Mouse (Mus musculus): ENCODE measurements around the gene Gnai3. TPM values are rescaled to one million over a fixed set of nuclear protein-coding genes. Genes with fewer than 3 reads are reported as not detected.
A peak's percentile ranks its signal among the peaks of the same experiment; 100 is the strongest.

Gene Gnai3
- polyA plus RNA-seq, 1 experiment: 31.0 TPM

DNA sequence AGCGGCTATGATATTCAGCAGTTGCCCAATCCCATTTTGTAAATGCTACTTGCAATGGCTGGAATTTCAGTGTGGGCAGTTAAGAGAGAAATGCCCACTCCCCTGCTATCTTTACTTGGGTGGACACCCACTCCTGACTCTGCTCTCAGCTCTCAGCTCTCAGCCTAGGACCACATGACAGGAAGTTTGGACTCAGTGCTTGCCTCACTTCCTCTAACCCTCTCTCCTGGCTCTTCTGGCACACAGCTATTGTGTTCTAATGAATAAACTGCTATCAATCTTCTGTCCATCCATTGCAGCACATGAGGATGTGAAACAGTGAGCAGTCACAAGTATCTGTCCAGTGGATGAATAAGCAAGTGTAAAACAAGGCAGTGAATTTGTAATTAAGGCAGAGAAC lies 13.5 kb downstream of the Gnai3 start:
- WGBS: 39% methylated on average over 1 of the region's 1 CpGs
- no peak for DNase-seq
- Histone ChIP-seq H3K27ac (ENCODE audit: insufficient read depth, low read depth, low read length) (no peak overlapping the region), H3K4me3 (ENCODE audit: insufficient read depth, low read depth, low read length) (no peak overlapping the region), H3K36me3 (ENCODE audit: control insufficient read depth, insufficient read depth, low read length) (no peaks in the 10 kb centered on the region; the same call in 1 of the 2 replicates), H3K27me3 (replicated peaks; ENCODE audit: control insufficient read depth, insufficient read depth, low read length) (no peaks in the 10 kb centered on the region), H3K4me1 (ENCODE audit: control insufficient read depth, insufficient read depth, low read length) (peaks cover 11% of the 10 kb centered on the region)
- TF ChIP-seq CTCF (conservative IDR thresholded peaks at IDR 0.05; ENCODE audit: insufficient read depth, insufficient read length, low read depth, low read length) (no peak), POLR2A (IDR thresholded peaks at IDR 0.05; ENCODE audit: low read depth, low read length) (no peak)

DNA sequence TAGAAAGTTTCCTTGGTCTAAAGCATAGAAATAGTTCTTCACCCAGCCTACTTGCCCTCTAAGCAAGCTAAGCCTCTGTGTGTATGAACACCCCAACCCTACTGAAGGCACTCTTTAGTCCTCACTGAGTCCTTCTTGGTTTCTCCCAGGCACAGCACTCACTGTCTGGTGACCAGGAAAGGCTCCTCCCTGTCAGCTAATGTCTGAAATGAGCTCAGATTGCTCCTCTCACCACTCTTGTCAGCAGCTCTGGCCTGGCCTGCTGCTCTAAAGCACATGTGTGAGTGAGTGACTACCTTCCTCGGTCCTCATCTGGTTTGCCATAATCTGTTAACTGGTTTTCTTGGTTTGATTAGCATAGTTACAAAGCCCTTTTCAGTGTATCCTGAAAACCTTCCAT lies 14.1 kb downstream of the Gnai3 start:
- Histone ChIP-seq H3K27ac (ENCODE audit: insufficient read depth, low read depth, low read length) (no peak overlapping the region), H3K4me3 (ENCODE audit: insufficient read depth, low read depth, low read length) (no peak overlapping the region), H3K4me1 (ENCODE audit: control insufficient read depth, insufficient read depth, low read length) (peaks cover 11% of the 10 kb centered on the region), H3K27me3 (replicated peaks; ENCODE audit: control insufficient read depth, insufficient read depth, low read length) (no peaks in the 10 kb centered on the region), H3K36me3 (ENCODE audit: control insufficient read depth, insufficient read depth, low read length) (no peaks in the 10 kb centered on the region; the same call in 1 of the 2 replicates)
- no peak for DNase-seq
- 59% methylated on average over 1 of the region's 1 CpGs for WGBS
- no peak for TF ChIP-seq POLR2A (IDR thresholded peaks at IDR 0.05; ENCODE audit: low read depth, low read length)
- TF ChIP-seq CTCF (conservative IDR thresholded peaks at IDR 0.05; ENCODE audit: insufficient read depth, insufficient read length, low read depth, low read length): no peak

DNA sequence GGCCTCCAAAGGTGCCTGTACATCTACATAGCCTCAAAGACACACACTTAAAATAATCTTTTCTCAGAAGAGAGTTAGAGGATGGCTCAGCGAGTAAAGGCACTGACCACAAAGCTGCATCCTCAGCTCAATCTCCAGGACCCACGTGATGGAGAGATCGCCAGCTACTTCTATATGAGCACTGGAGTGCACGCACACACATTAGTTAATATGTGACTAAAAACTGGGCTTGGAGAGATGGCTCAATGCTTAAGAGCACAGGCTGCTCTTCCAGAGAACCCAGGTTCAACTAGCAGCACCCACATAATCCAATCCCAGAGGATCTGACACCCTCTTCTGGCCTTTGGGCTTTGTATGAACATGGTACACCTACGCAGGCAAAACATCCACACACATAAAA lies 14.7 kb downstream of the Gnai3 start:
- peak; percentile 55 for DNase-seq
- H3K4me1 ChIP-seq (ENCODE audit: control insufficient read depth, insufficient read depth, low read length): peaks cover 11% of the 10 kb centered on the region
- no peaks in the 10 kb centered on the region; the same call in 1 of the 2 replicates for H3K36me3 ChIP-seq (ENCODE audit: control insufficient read depth, insufficient read depth, low read length)
- WGBS: 47% methylated on average over 5 of the region's 5 CpGs
- H3K27me3 ChIP-seq (replicated peaks; ENCODE audit: control insufficient read depth, insufficient read depth, low read length): no peaks in the 10 kb centered on the region
- no peak overlapping the region for H3K27ac ChIP-seq (ENCODE audit: insufficient read depth, low read depth, low read length)
- H3K4me3 ChIP-seq (ENCODE audit: insufficient read depth, low read depth, low read length): no peak overlapping the region
- TF ChIP-seq POLR2A (IDR thresholded peaks at IDR 0.05; ENCODE audit: low read depth, low read length): no peak
- TF ChIP-seq CTCF (conservative IDR thresholded peaks at IDR 0.05; ENCODE audit: insufficient read depth, insufficient read length, low read depth, low read length): no peak

DNA sequence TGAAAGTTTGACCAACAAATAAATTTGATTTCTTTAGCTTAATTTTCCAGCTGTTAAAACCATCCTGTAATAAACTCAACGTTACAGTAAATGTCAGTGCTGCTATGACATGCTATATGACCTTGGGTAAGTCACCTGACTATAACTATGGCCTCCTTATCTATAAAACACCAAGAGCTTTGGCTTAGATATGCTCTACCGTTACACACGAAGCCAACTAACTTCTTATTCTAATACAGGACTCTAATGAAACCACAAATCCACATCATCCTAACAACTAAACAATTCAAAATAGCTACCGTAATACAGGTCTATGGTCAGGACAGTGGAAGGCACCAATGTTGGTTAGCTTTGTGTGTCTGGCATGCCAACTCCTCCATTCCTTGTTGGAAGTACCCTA lies 16.1 kb downstream of the Gnai3 start:
- no peak overlapping the region for H3K4me3 ChIP-seq (ENCODE audit: insufficient read depth, low read depth, low read length)
- TF ChIP-seq POLR2A (IDR thresholded peaks at IDR 0.05; ENCODE audit: low read depth, low read length) (no peak), CTCF (conservative IDR thresholded peaks at IDR 0.05; ENCODE audit: insufficient read depth, insufficient read length, low read depth, low read length) (no peak)
- no peak overlapping the region for H3K27ac ChIP-seq (ENCODE audit: insufficient read depth, low read depth, low read length)
- H3K27me3 ChIP-seq (replicated peaks; ENCODE audit: control insufficient read depth, insufficient read depth, low read length): no peaks in the 10 kb centered on the region
- H3K4me1 ChIP-seq (ENCODE audit: control insufficient read depth, insufficient read depth, low read length): peaks cover 11% of the 10 kb centered on the region
- no peak for DNase-seq
- H3K36me3 ChIP-seq (ENCODE audit: control insufficient read depth, insufficient read depth, low read length): no peaks in the 10 kb centered on the region; the same call in 1 of the 2 replicates
- 83% methylated on average over 4 of the region's 4 CpGs for WGBS

DNA sequence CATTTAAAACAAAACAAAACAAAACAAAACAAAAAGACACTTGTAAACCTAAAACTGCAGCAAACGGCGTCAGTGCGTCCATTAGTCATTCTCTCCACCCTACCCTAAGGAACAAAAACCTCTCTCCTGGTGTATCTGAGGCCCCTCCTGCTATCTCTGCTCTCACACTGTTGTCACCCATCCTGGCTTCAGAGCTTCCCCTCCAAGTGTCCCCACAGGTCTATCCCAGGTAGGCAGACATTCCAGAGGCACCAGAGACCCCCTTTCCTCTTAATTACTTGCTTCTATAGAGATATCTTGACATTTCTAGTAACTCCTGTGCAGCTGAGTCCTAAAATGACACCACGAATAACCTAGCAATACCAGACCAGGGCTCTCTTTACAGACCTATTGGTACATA lies 16.6 kb downstream of the Gnai3 start:
- WGBS: 81% methylated on average over 4 of the region's 4 CpGs
- no peak for DNase-seq
- TF ChIP-seq CTCF (conservative IDR thresholded peaks at IDR 0.05; ENCODE audit: insufficient read depth, insufficient read length, low read depth, low read length): no peak
- TF ChIP-seq POLR2A (IDR thresholded peaks at IDR 0.05; ENCODE audit: low read depth, low read length): no peak
- H3K4me1 ChIP-seq (ENCODE audit: control insufficient read depth, insufficient read depth, low read length): peaks cover 11% of the 10 kb centered on the region
- no peak overlapping the region for H3K27ac ChIP-seq (ENCODE audit: insufficient read depth, low read depth, low read length)
- no peak overlapping the region for H3K4me3 ChIP-seq (ENCODE audit: insufficient read depth, low read depth, low read length)
- H3K27me3 ChIP-seq (replicated peaks; ENCODE audit: control insufficient read depth, insufficient read depth, low read length): no peaks in the 10 kb centered on the region
- H3K36me3 ChIP-seq (ENCODE audit: control insufficient read depth, insufficient read depth, low read length): no peaks in the 10 kb centered on the region; the same call in 1 of the 2 replicates

DNA sequence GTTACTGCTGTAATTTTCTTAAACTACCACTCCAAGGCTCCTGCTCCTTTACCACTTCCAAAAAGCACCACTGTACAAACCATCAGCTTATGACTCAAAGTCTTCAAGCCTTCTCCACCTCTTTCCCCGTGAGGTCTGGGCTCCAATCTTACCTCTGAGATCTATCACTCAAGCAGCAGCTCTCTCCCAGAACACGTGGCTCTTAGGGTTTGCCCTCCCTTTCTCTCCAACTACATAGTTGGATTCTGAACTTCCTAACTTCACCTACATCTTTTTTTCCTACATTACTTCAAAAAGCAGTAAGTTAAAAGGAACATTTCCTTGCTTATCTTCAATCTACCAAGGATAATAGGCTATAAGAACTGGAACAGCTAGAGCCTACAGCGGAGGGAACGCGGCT lies 17.4 kb downstream of the Gnai3 start:
- peaks cover 11% of the 10 kb centered on the region for H3K4me1 ChIP-seq (ENCODE audit: control insufficient read depth, insufficient read depth, low read length)
- H3K27ac ChIP-seq (ENCODE audit: insufficient read depth, low read depth, low read length): no peak overlapping the region
- WGBS: 55% methylated on average over 5 of the region's 5 CpGs
- no peaks in the 10 kb centered on the region; the same call in 1 of the 2 replicates for H3K36me3 ChIP-seq (ENCODE audit: control insufficient read depth, insufficient read depth, low read length)
- TF ChIP-seq POLR2A (IDR thresholded peaks at IDR 0.05; ENCODE audit: low read depth, low read length): no peak
- TF ChIP-seq CTCF (conservative IDR thresholded peaks at IDR 0.05; ENCODE audit: insufficient read depth, insufficient read length, low read depth, low read length): no peak
- no peak overlapping the region for H3K4me3 ChIP-seq (ENCODE audit: insufficient read depth, low read depth, low read length)
- DNase-seq: no peak
- no peaks in the 10 kb centered on the region for H3K27me3 ChIP-seq (replicated peaks; ENCODE audit: control insufficient read depth, insufficient read depth, low read length)

DNA sequence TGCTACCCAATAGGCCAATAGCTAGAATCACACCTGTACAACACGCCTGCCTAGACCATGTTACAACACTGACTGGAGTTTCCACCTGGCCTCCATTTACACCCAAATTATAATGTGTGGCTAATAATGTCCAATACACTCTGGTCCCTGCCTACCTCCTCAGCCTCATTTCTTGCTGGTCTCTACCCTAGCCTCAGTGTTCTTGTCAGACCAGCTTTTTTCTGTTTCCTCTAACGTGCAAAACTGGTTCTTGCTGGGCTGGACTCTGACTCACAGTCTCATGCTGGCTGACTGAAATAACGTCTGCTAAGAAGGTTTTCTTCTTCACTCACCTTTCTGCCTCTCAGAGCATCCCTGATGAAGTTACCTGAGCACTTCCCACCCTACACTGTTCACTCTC lies 19.6 kb downstream of the Gnai3 start:
- Histone ChIP-seq H3K4me3 (ENCODE audit: insufficient read depth, low read depth, low read length) (no peak overlapping the region), H3K4me1 (ENCODE audit: control insufficient read depth, insufficient read depth, low read length) (peaks cover 6% of the 10 kb centered on the region; the same call in 1 of the 2 replicates), H3K27ac (ENCODE audit: insufficient read depth, low read depth, low read length) (no peak overlapping the region), H3K27me3 (replicated peaks; ENCODE audit: control insufficient read depth, insufficient read depth, low read length) (no peaks in the 10 kb centered on the region), H3K36me3 (ENCODE audit: control insufficient read depth, insufficient read depth, low read length) (peaks cover 1% of the 10 kb centered on the region)
- DNase-seq: no peak
- 65% methylated on average over 3 of the region's 3 CpGs for WGBS
- no peak for TF ChIP-seq CTCF (conservative IDR thresholded peaks at IDR 0.05; ENCODE audit: insufficient read depth, insufficient read length, low read depth, low read length)

All from kidney, adult 2 months (tissue).